Mouse (Mus musculus): ENCODE data around the gene Plrg1.

DNA sequence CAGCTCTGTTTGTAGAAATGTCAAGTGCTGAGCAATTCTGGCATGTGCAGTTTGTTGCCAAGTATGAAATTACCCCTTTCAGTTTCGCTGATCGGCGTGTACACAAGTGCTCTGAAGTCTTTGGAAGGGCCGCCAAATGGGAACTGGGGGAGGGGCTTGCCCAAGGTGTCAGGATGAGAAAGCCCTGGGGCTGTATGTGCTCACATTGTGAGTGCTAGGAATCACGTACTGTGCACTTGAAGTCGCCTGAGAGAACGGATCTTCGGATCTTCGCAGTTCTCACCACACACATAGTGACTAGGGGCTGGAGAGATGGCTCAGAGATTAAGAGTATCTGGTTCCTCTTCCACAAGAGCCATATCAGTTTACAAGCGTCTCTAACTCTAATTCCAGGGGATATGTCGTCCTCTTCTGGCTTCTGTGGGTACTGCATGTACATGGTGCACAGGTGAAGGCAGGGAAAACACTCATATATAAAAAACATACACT, 25.3 kb downstream of the Plrg1 start:
- no peak for TF ChIP-seq REST (IDR thresholded peaks at IDR 0.05; ENCODE audit: insufficient read depth, insufficient read length)
- TF ChIP-seq E2F4 (IDR thresholded peaks at IDR 0.05; ENCODE audit: insufficient read depth): no peak
- no peak for TF ChIP-seq USF1 (IDR thresholded peaks at IDR 0.05; ENCODE audit: low read depth)
- TF ChIP-seq TCF12 (IDR thresholded peaks at IDR 0.05; ENCODE audit: insufficient read depth, poor library complexity, severe bottlenecking): no peak
- TF ChIP-seq MAX (IDR thresholded peaks at IDR 0.05; ENCODE audit: low read depth): no peak
- no peak for TF ChIP-seq POLR2AphosphoS2 (IDR thresholded peaks at IDR 0.05; ENCODE audit: insufficient read length, low read depth)
